Mouse (Mus musculus) MEL (cell line): ENCODE measurements around the gene Bloc1s6. TPM values are rescaled to one million over a fixed set of nuclear protein-coding genes. Genes with fewer than 3 reads are reported as not detected.

Experiments used
- DNase-seq: peaks from one replicate; pipeline ENCODE4 v3.0.0; 2011; ENCODE audit warnings: low read depth, low spot score
- H3K27ac ChIP-seq: 2 replicates; pipeline ENCODE4 v1.5.1; 2012; ENCODE audit warnings: low read depth, mild to moderate bottlenecking, control low read depth, low read length, moderate library complexity; ENCODE audit not compliant: control insufficient read depth
- H3K27me3 ChIP-seq, 2 experiments: fragments of 150-350 bp in 1 of 2; sonication (generic) in 1 of 2; 2 replicates each; pipeline ENCODE4 v1.6.1; 2012; ENCODE audit warnings: low read length in 2 of 2, mild to moderate bottlenecking in 2 of 2, improper control_type of control experiment in 1 of 2, moderate library complexity in 1 of 2; ENCODE audit not compliant: insufficient read depth in 2 of 2, control insufficient read depth in 1 of 2
- H3K36me3 ChIP-seq, 2 experiments: 2 replicates each; pipeline ENCODE4 v1.6.1; 2012 to 2014; ENCODE audit warnings: low read length in 2 of 2, improper control_type of control experiment in 1 of 2, inconsistent platforms in 1 of 2, mild to moderate bottlenecking in 1 of 2; ENCODE audit not compliant: insufficient read depth in 2 of 2, control insufficient read depth in 1 of 2
- H3K4me1 ChIP-seq, 2 experiments: fragments of 150-350 bp in 1 of 2; sonication (generic) in 1 of 2; 2 replicates each; pipeline ENCODE4 v1.6.1; 2012; ENCODE audit warnings: low read length in 2 of 2, improper control_type of control experiment in 1 of 2, mild to moderate bottlenecking in 1 of 2; ENCODE audit not compliant: insufficient read depth in 2 of 2, control insufficient read depth in 1 of 2
- H3K4me3 ChIP-seq, 2 experiments: fragments of 150-350 bp in 1 of 2; sonication (generic) in 1 of 2; 2 replicates each; pipeline ENCODE4 v1.5.1; 2012; ENCODE audit warnings: low read depth in 2 of 2, low read length in 2 of 2, mild to moderate bottlenecking in 2 of 2, moderate library complexity in 2 of 2, control low read depth in 1 of 2, improper control_type of control experiment in 1 of 2; ENCODE audit not compliant: control insufficient read depth in 1 of 2, insufficient read depth in 1 of 2
- H3K79me2 ChIP-seq: 2 replicates; pipeline ENCODE4 v1.6.1; 2012; ENCODE audit warnings: mild to moderate bottlenecking, low read length, moderate library complexity; ENCODE audit not compliant: control insufficient read depth, poor library complexity, insufficient read depth
- H3K9ac ChIP-seq: 2 replicates; pipeline ENCODE4 v1.6.1; 2012; ENCODE audit warnings: low read depth, mild to moderate bottlenecking, control low read depth, low read length, moderate library complexity; ENCODE audit not compliant: control insufficient read depth, poor library complexity, severe bottlenecking
- H3K9me3 ChIP-seq: fragments of 150-350 bp; sonication (generic); replicated peaks from 2 replicates; pipeline ENCODE4 v1.6.1; 2012; ENCODE audit warnings: mild to moderate bottlenecking, low read length, improper control_type of control experiment, moderate library complexity; ENCODE audit not compliant: insufficient read depth
- CHD1 ChIP-seq: IDR thresholded peaks from 2 replicates; pipeline ENCODE4 v1.6.1; 2012; ENCODE audit warnings: low read depth, mild to moderate bottlenecking, inconsistent platforms, low read length, improper control_type of control experiment
- CHD2 ChIP-seq: IDR thresholded peaks from 2 replicates; pipeline ENCODE4 v1.6.1; 2011; ENCODE audit warnings: low read length, improper control_type of control experiment
- CTCF ChIP-seq, 3 experiments: IDR thresholded peaks in 2 of 3; conservative IDR thresholded peaks in 1 of 3; 2 replicates each; pipeline ENCODE4 v1.5.1; 2011 to 2012; ENCODE audit warnings: low read length in 3 of 3, low read depth in 2 of 3, mild to moderate bottlenecking in 2 of 3, improper control_type of control experiment in 1 of 3, inconsistent platforms in 1 of 3, mixed read lengths in 1 of 3, moderate library complexity in 1 of 3; ENCODE audit not compliant: control insufficient read depth in 1 of 3, insufficient read depth in 1 of 3, poor library complexity in 1 of 3, severe bottlenecking in 1 of 3
- E2F4 ChIP-seq: IDR thresholded peaks from 2 replicates; pipeline ENCODE4 v1.6.1; 2011; ENCODE audit warnings: low read depth, low read length, improper control_type of control experiment, borderline replicate concordance
- ELF1 ChIP-seq: IDR thresholded peaks from 2 replicates; pipeline ENCODE4 v1.6.1; 2014; ENCODE audit warnings: low read depth, mild to moderate bottlenecking, inconsistent platforms, low read length, improper control_type of control experiment, moderate library complexity
- ETS1 ChIP-seq: IDR thresholded peaks from 2 replicates; pipeline ENCODE4 v1.6.1; 2012; ENCODE audit warnings: low read depth, mild to moderate bottlenecking, inconsistent platforms, low read length, improper control_type of control experiment, moderate library complexity
- JUND ChIP-seq: IDR thresholded peaks from 2 replicates; pipeline ENCODE4 v1.6.1; 2011; ENCODE audit warnings: low read depth, mild to moderate bottlenecking, improper control_type of control experiment, low read length
- MAFK ChIP-seq: IDR thresholded peaks from 2 replicates; pipeline ENCODE4 v1.6.1; 2011; ENCODE audit warnings: low read depth, mild to moderate bottlenecking, low read length, improper control_type of control experiment, borderline replicate concordance
- MAX ChIP-seq: IDR thresholded peaks from 2 replicates; pipeline ENCODE4 v1.6.1; 2011; ENCODE audit warnings: low read length, improper control_type of control experiment
- MAZ ChIP-seq: IDR thresholded peaks from 2 replicates; pipeline ENCODE4 v1.6.1; 2012; ENCODE audit warnings: low read depth, mild to moderate bottlenecking, inconsistent platforms, low read length, improper control_type of control experiment
- NRF1 ChIP-seq: IDR thresholded peaks from 2 replicates; pipeline ENCODE4 v1.6.1; 2014; ENCODE audit warnings: low read depth, mild to moderate bottlenecking, inconsistent platforms, low read length, improper control_type of control experiment, moderate library complexity; ENCODE audit not compliant: poor library complexity, insufficient read depth, severe bottlenecking
- POLR2AphosphoS5 ChIP-seq: IDR thresholded peaks from 2 replicates; pipeline ENCODE4 v1.6.1; 2012; ENCODE audit warnings: low read depth, borderline replicate concordance, mild to moderate bottlenecking, inconsistent platforms, low read length, moderate library complexity, mixed read lengths
- RAD21 ChIP-seq: IDR thresholded peaks from 2 replicates; pipeline ENCODE4 v1.6.1; 2011; ENCODE audit warnings: mild to moderate bottlenecking, low read depth, low read length, improper control_type of control experiment
- RCOR1 ChIP-seq: IDR thresholded peaks from 2 replicates; pipeline ENCODE4 v1.6.1; 2012; ENCODE audit warnings: low read depth, mild to moderate bottlenecking, inconsistent platforms, low read length, improper control_type of control experiment
- SIN3A ChIP-seq: IDR thresholded peaks from 2 replicates; pipeline ENCODE4 v1.6.1; 2012; ENCODE audit warnings: low read length, improper control_type of control experiment, inconsistent platforms
- TAL1 ChIP-seq: IDR thresholded peaks from 2 replicates; pipeline ENCODE4 v1.6.1; 2012; ENCODE audit warnings: mild to moderate bottlenecking, inconsistent platforms, low read length, moderate library complexity, mixed read lengths
- TBP ChIP-seq: IDR thresholded peaks from 2 replicates; pipeline ENCODE4 v1.8.0; 2011; ENCODE audit warnings: low read depth, low read length, improper control_type of control experiment
- UBTF ChIP-seq: IDR thresholded peaks from 2 replicates; pipeline ENCODE4 v1.6.1; 2012; ENCODE audit warnings: low read depth, mild to moderate bottlenecking, inconsistent platforms, low read length, improper control_type of control experiment, moderate library complexity, borderline replicate concordance; ENCODE audit not compliant: insufficient read depth
- ZC3H11A ChIP-seq: IDR thresholded peaks from 2 replicates; pipeline ENCODE4 v1.6.1; 2012; ENCODE audit warnings: low read depth, mild to moderate bottlenecking, inconsistent platforms, low read length, improper control_type of control experiment
- ZKSCAN1 ChIP-seq: IDR thresholded peaks from 2 replicates; pipeline ENCODE4 v1.6.1; 2012; ENCODE audit warnings: low read depth, mild to moderate bottlenecking, inconsistent platforms, low read length, improper control_type of control experiment, moderate library complexity
- ZNF384 ChIP-seq: IDR thresholded peaks from 2 replicates; pipeline ENCODE4 v1.6.1; 2012; ENCODE audit warnings: low read depth, mild to moderate bottlenecking, inconsistent platforms, low read length, improper control_type of control experiment
- polyA plus RNA-seq, 2 experiments: library from polyadenylated mRNA; stranded (reverse) in 1 of 2; unstranded in 1 of 2; fragments of >175 nt in 1 of 2; fragments of >200 nt in 1 of 2; gene quantifications; 2 replicates each; pipeline versions ENCODE4 v1.2.1 to v1.2.4; 2012; ENCODE audit warnings: low replicate concordance in 2 of 2, low read depth in 1 of 2; ENCODE audit not compliant: insufficient read length in 2 of 2, insufficient read depth in 1 of 2, missing spikeins in 1 of 2
- total RNA-seq: library from RNA; depleted of rRNA; stranded (reverse); fragments of 300-350 nt; gene quantifications from 2 replicates; pipeline ENCODE4 v1.2.3, GENCODE M21; 2012

Gene Bloc1s6
- total and polyA plus RNA-seq, 3 experiments, result 10.9 to 21.7 TPM; not detected in 1

DNA sequence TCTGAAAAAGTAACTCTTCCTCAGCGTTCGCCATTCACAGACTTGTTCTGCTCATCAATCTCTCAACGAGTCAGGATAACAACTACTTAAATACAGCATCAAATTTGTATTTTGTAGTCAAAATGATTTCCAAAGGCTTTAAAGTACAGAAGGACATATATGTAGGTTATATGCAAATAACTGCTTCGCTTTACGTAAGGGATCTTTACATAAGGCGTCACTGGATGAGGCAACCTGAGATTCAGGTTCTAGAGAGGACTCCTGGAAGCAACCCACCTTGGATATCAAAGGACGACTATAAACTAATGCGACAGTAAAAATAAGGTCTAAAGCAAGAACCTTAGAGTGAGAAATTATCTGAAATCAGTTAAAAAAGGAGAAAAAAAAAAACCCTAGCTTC is 37.3 kb upstream of the Bloc1s6 start:
- Histone ChIP-seq H3K79me2 (no peaks in the 10 kb centered on the region), H3K9ac (no peak overlapping the region), H3K27ac (no peak overlapping the region), H3K4me3 (no peak overlapping the region), H3K27me3 (no peaks in the 10 kb centered on the region), H3K9me3 (no peaks in the 10 kb centered on the region), H3K36me3 (no peaks in the 10 kb centered on the region), H3K4me1 (no peaks in the 10 kb centered on the region)
- TF ChIP-seq ZC3H11A (no peak), CHD2 (no peak), MAFK (no peak), ZKSCAN1 (no peak), UBTF (no peak), TAL1 (no peak), TBP (no peak), RAD21 (no peak), E2F4 (no peak), POLR2AphosphoS5 (no peak), RCOR1 (no peak), ETS1 (no peak), CTCF (IDR thresholded peaks at IDR 0.05 in 2 of 3, conservative IDR thresholded peaks at IDR 0.05 in 1 of 3; ENCODE audit: control insufficient read depth in 1 of 3, insufficient read depth in 1 of 3, low read depth in 2 of 3, low read length in 3 of 3, poor library complexity in 1 of 3, severe bottlenecking in 1 of 3) (no peak), NRF1 (no peak), CHD1 (no peak), ELF1 (no peak), MAX (no peak)
- DNase-seq, result no peak

DNA sequence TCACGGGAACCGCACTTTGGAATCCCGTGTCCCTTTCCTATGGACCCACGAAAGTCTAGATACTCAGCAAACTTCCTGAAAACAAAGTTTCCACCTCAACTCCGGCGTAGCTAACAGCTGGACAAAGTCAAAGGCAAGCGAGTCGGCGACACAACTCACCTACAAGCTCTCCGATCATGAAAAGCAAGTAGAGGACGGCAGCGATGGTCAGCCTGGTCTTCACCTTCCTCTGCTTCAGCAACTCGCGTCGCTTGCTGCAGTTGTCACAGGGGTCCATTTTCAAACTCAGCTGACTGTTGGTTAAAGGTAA is 36.5 kb upstream of the Bloc1s6 start:
- Histone ChIP-seq H3K27me3 (no peaks in the 10 kb centered on the region), H3K27ac (no peak overlapping the region), H3K4me1 (no peaks in the 10 kb centered on the region), H3K9ac (no peak overlapping the region), H3K79me2 (no peaks in the 10 kb centered on the region), H3K9me3 (no peaks in the 10 kb centered on the region), H3K4me3 (no peak overlapping the region), H3K36me3 (no peaks in the 10 kb centered on the region)
- no peak for TF ChIP-seq JUND
- TF ChIP-seq CHD2, result no peak
- no peak for TF ChIP-seq SIN3A
- no peak for TF ChIP-seq ZNF384
- TF ChIP-seq MAZ, result no peak
- DNase-seq, result no peak
